Mouse (Mus musculus) lung, adult 2 months (tissue): ENCODE measurements around the gene Slco2b1.

Source experiments
- CTCF ChIP-seq: fragments of 200-500 bp; IDR thresholded peaks from 2 replicates; pipeline ENCODE4 v1.5.1; 2011; ENCODE audit warnings: mild to moderate bottlenecking, low read length, control low read depth; ENCODE audit not compliant: insufficient read depth
- POLR2A ChIP-seq: fragments of 200-500 bp; IDR thresholded peaks from 2 replicates; pipeline ENCODE4 v1.6.1; 2011; ENCODE audit warnings: low read depth, mild to moderate bottlenecking, control low read depth, low read length, borderline replicate concordance; ENCODE audit errors: extremely low read depth

GRCm38 (mm10) chr7:99699106-99699505, 12.0 kb downstream of the Slco2b1 start:
- no peak for TF ChIP-seq CTCF
- TF ChIP-seq POLR2A, result no peak
